In the genomic region with DNA sequence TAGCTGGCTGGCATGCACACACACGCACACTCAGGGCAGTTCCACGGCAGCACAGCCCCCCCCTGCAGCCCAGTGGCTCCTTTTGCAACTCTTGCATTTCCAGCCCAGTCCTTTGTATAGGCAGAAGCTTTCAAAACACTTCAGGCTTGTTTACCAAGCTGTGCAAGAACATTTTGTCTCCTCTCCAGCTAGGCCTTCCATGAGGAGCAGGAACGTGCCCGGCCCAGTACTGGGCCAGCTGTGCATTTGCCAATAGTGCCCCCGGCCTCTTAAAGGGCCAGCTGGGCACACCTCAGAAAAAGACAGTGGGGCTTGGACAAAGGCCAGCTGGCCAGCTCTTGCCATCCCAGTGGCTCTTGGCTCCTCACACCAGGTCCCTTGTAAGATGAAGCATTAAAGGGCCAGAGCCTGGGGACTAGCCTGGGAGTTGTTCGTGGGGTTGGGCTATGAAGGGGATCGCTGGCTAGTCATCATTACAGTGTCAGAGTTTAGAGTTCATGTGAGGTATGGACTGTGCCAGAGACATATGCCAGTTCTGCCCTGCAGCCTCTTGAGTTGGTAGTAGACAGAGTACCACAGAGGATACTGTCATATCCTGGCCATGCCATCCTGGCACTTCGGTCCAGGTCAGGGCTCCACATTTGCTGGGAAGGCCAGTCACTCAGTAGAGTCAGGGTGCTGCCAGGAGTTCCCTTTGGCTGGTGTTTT, we compare ENCODE assay signal across 10 mouse cellular contexts.
DNase-seq lines count a peak whose midpoint lies in the region; ATAC-seq and TF ChIP-seq lines count a peak whose summit lies in the region.
"Had no signal": no experiment of that assay in that cellular context is flagged by ENCODE, and none has a peak within 500 bp of the region (broad histone marks: within the 10 kb centered on the region; RNA-seq: fewer than 3 reads in every experiment).

No protein-coding gene starts in this region.

- peak; percentile 70 to 73 for DNase-seq in heart, adult 18-20 months
- peak; percentile 70 for DNase-seq in adrenal gland, postnatal 14 days
- DNase-seq in layer of hippocampus, adult 2 months (ENCODE audit: low spot score in 2 of 2), result peak; percentile 51 to 63
- DNase-seq in lung, postnatal 36 days, result peak; percentile 81
- no peak for DNase-seq in retina, postnatal 1 day

- WGBS in heart, embryonic 11.5 days (ENCODE audit: insufficient replicate concordance), result 91% methylated on average over 8 of the region's 8 CpGs

- no peak for TF ChIP-seq CTCF in layer of hippocampus, adult 2 months (conservative IDR thresholded peaks at IDR 0.05)

- H3K4me3 ChIP-seq in heart, embryonic 11.5 days (ENCODE audit: low read depth, low read length), result no peak overlapping the region
- no peak overlapping the region for H3K4me3 ChIP-seq in layer of hippocampus, adult 2 months
- H3K4me3 ChIP-seq: stomach, embryonic 15.5 days had no signal

- H3K27ac ChIP-seq in heart, embryonic 11.5 days (ENCODE audit: low read depth, low read length), result no peak overlapping the region
- H3K27ac ChIP-seq in layer of hippocampus, adult 2 months, result no peak overlapping the region
- H3K27ac ChIP-seq: liver, embryonic 14.5 days; stomach, embryonic 15.5 days had no signal

- H3K4me2 ChIP-seq in heart, embryonic 11.5 days, result no peak overlapping the region
- H3K4me2 ChIP-seq: stomach, embryonic 15.5 days had no signal

- H3K9ac ChIP-seq in heart, embryonic 11.5 days (ENCODE audit: low read depth, low read length), result no peak overlapping the region
- H3K9ac ChIP-seq: liver, embryonic 14.5 days; stomach, embryonic 15.5 days had no signal

- H3K4me1 ChIP-seq in heart, embryonic 11.5 days (ENCODE audit: control insufficient read depth, insufficient read depth, low read length), result no peaks in the 10 kb centered on the region

- H3K27me3 ChIP-seq in heart, embryonic 11.5 days (ENCODE audit: control insufficient read depth, insufficient read depth, low read length), result peaks cover 12% of the 10 kb centered on the region; the same call in 1 of the 2 replicates
- H3K27me3 ChIP-seq: stomach, embryonic 15.5 days had no signal

- no peaks in the 10 kb centered on the region for H3K9me3 ChIP-seq in heart, embryonic 11.5 days (replicated peaks; ENCODE audit: control insufficient read depth, low read length)
- H3K9me3 ChIP-seq: stomach, embryonic 15.5 days had no signal

- ATAC-seq in heart, embryonic 11.5 days (replicated peaks; ENCODE audit: insufficient number of reproducible peaks, low FRiP score, low TSS enrichment), result no peak
- ATAC-seq in frontal cortex, adult (ENCODE audit: low TSS enrichment), result peak; percentile 52; the same call in 1 of the 2 replicates
- ATAC-seq in erythroblast, adult 5-6 weeks (replicated peaks; ENCODE audit: low FRiP score, poor library complexity, severe bottlenecking), result no peak

- no peaks in the 10 kb centered on the region for H3K36me3 ChIP-seq in heart, embryonic 11.5 days (ENCODE audit: control insufficient read depth, insufficient read depth, low read length)
- H3K36me3 ChIP-seq: stomach, embryonic 15.5 days had no signal
